Mouse (Mus musculus): Measurements from ENCODE around the gene Mycbpap. TPM values are rescaled to one million over a fixed set of nuclear protein-coding genes. Genes with fewer than 3 reads are reported as not detected.

Gene Mycbpap
- polyA plus RNA-seq, 1 experiment from 2014 or later: 2.1 TPM

GRCm38 (mm10) chr11:94508976-94509375, 12.6 kb downstream of the Mycbpap start:
- ATAC-seq (ENCODE audit: low FRiP score) (no peak), DNase-seq (ENCODE audit: low spot score) (no peak)
- Histone ChIP-seq H3K9ac (ENCODE audit: low read depth, low read length) (no peak overlapping the region), H3K36me3 (ENCODE audit: control insufficient read depth, insufficient read depth, low read length) (no peaks in the 10 kb centered on the region), H3K4me1 (replicated peaks; ENCODE audit: control insufficient read depth, insufficient read depth, low read length) (no peaks in the 10 kb centered on the region), H3K27ac (ENCODE audit: low read depth, low read length) (no peak overlapping the region), H3K9me3 (ENCODE audit: control insufficient read depth, low read length) (no peaks in the 10 kb centered on the region), H3K27me3 (ENCODE audit: control insufficient read depth, insufficient read depth, low read length) (no peaks in the 10 kb centered on the region), H3K4me2 (replicated peaks; ENCODE audit: low read depth, low read length) (no peak overlapping the region), H3K4me3 (ENCODE audit: low read depth, low read length) (no peak overlapping the region)
- 96% methylated on average over 10 of the region's 10 CpGs for WGBS

DNA sequence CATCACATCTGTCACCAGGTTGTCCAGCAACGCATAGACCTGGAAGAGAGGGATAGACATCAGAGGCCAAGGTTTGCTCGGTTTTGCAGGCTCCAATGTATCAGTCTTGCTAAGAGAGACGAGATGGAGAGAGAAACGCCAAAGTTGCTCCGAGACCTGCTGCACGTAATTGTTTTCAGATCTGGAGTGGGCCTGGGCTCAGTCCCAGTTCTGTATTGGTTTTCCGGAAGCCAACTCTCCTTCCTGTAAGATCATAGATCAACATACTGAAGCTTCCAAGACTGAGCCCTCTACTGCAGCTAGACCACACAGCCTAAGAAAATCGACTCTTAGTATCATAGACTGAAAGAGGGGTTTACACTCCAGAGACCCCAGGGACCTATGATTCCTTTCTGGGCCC, 20.1 kb downstream of the Mycbpap start:
- Histone ChIP-seq H3K36me3 (ENCODE audit: control insufficient read depth, insufficient read depth, low read length) (no peaks in the 10 kb centered on the region), H3K27me3 (ENCODE audit: control insufficient read depth, insufficient read depth, low read length) (peaks cover 15% of the 10 kb centered on the region), H3K27ac (ENCODE audit: low read depth, low read length) (no peak overlapping the region), H3K4me1 (replicated peaks; ENCODE audit: control insufficient read depth, insufficient read depth, low read length) (peaks cover 10% of the 10 kb centered on the region), H3K4me2 (replicated peaks; ENCODE audit: low read depth, low read length) (no peak overlapping the region), H3K9me3 (ENCODE audit: control insufficient read depth, low read length) (no peaks in the 10 kb centered on the region), H3K9ac (ENCODE audit: low read depth, low read length) (no peak overlapping the region), H3K4me3 (ENCODE audit: low read depth, low read length) (no peak overlapping the region)
- WGBS: 88% methylated on average over 8 of the region's 8 CpGs
- DNase-seq (ENCODE audit: low spot score) (no peak), ATAC-seq (ENCODE audit: low FRiP score) (no peak)

DNA sequence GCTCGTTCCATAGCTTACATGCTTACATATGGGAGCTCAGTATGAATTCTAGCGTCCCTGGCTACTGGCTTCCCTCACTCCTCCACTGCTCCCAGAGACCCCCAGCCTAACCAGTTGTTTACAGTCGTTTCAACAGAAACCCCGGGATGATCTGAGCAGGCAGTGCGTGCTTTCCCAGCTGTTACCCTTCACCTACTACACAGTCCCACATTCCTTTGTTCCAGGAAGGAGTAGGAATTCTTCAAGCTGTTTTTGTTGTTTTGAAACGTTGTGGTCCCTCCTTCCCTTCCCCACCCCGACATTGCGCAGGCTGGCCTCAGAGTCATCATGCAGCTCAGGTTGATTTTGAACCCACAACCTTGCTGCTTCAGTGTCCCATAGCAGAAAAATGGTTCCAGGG, 21.2 kb downstream of the Mycbpap start:
- Histone ChIP-seq H3K4me2 (replicated peaks; ENCODE audit: low read depth, low read length) (no peak overlapping the region), H3K36me3 (ENCODE audit: control insufficient read depth, insufficient read depth, low read length) (no peaks in the 10 kb centered on the region), H3K27ac (ENCODE audit: low read depth, low read length) (no peak overlapping the region), H3K9ac (ENCODE audit: low read depth, low read length) (no peak overlapping the region), H3K4me1 (replicated peaks; ENCODE audit: control insufficient read depth, insufficient read depth, low read length) (peaks cover 10% of the 10 kb centered on the region), H3K4me3 (ENCODE audit: low read depth, low read length) (no peak overlapping the region), H3K9me3 (ENCODE audit: control insufficient read depth, low read length) (no peaks in the 10 kb centered on the region), H3K27me3 (ENCODE audit: control insufficient read depth, insufficient read depth, low read length) (peaks cover 15% of the 10 kb centered on the region)
- DNase-seq (ENCODE audit: low spot score): no peak
- 21% methylated on average over 8 of the region's 8 CpGs for whole genome bisulfite sequencing
- ATAC-seq (ENCODE audit: low FRiP score): no peak

DNA sequence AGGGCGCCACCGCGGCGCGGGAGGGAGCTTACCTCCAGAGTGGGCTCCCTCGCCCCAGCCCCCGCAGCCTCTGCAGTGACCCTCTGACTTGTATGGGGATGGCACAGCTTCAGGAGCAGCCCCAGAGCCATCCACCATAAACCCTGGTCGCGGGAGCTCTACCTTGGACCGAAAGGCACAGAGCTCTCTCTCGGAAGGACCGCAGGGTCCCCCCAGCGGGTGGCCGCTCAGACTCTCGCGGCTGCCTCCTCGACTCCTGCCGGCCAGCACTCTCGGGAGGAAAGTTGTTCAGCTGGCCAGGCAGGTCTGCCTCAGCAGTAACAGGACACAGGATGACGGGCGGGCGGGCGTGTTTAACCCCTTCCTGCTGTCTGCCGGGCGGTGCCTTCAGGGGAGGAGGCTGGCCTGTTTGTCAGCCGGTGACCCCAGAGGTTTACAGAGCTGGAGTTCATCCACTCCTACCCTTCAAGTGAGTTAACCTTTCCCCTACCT, 21.8 kb downstream of the Mycbpap start, which contains the start of gene Epn3:
TSS of gene Epn3 (minus strand) at position 314 of the 492 bp plus-strand sequence.
- H3K4me3 ChIP-seq (ENCODE audit: low read depth, low read length): peak within 1 kb of the TSS; percentile 26
- peaks cover 15% of the 10 kb centered on the region for H3K27me3 ChIP-seq (ENCODE audit: control insufficient read depth, insufficient read depth, low read length)
- peak within 1 kb of the TSS; percentile 56 for H3K4me2 ChIP-seq (replicated peaks; ENCODE audit: low read depth, low read length)
- peaks cover 10% of the 10 kb centered on the region for H3K4me1 ChIP-seq (replicated peaks; ENCODE audit: control insufficient read depth, insufficient read depth, low read length)
- WGBS: under 1% methylated on average over 21 of the region's 26 CpGs
- no peaks in the 10 kb centered on the region for H3K9me3 ChIP-seq (ENCODE audit: control insufficient read depth, low read length)
- peak within 1 kb of the TSS; percentile 49; the same call in 1 of the 2 replicates for H3K9ac ChIP-seq (ENCODE audit: low read depth, low read length)
- DNase-seq (ENCODE audit: low spot score) (peak; percentile 52), ATAC-seq (ENCODE audit: low FRiP score) (0 out of 2 replicates have a peak, but pooled peaks have one; percentile 30)
- H3K27ac ChIP-seq (ENCODE audit: low read depth, low read length): no peak within 1 kb of the TSS
- no peaks in the 10 kb centered on the region for H3K36me3 ChIP-seq (ENCODE audit: control insufficient read depth, insufficient read depth, low read length)

- 9% methylated on average over 2 of the region's 2 CpGs for WGBS
- no peak for DNase-seq (ENCODE audit: low spot score)
- H3K4me2 ChIP-seq (replicated peaks; ENCODE audit: low read depth, low read length): peak overlapping the region; percentile 56
- no peak overlapping the region; the same call in 1 of the 2 replicates for H3K4me3 ChIP-seq (ENCODE audit: low read depth, low read length)
- no peaks in the 10 kb centered on the region for H3K36me3 ChIP-seq (ENCODE audit: control insufficient read depth, insufficient read depth, low read length)
- H3K9me3 ChIP-seq (ENCODE audit: control insufficient read depth, low read length): no peaks in the 10 kb centered on the region
- no peak for ATAC-seq (ENCODE audit: low FRiP score)
- H3K4me1 ChIP-seq (replicated peaks; ENCODE audit: control insufficient read depth, insufficient read depth, low read length): peaks cover 10% of the 10 kb centered on the region
- peaks cover 15% of the 10 kb centered on the region for H3K27me3 ChIP-seq (ENCODE audit: control insufficient read depth, insufficient read depth, low read length)
- H3K9ac ChIP-seq (ENCODE audit: low read depth, low read length): no peak overlapping the region
- H3K27ac ChIP-seq (ENCODE audit: low read depth, low read length): no peak overlapping the region
Measured at GRCm38 (mm10) chr11:94499035-94499434, 22.5 kb downstream of the Mycbpap start.

- ATAC-seq (ENCODE audit: low FRiP score) (no peak), DNase-seq (ENCODE audit: low spot score) (no peak)
- Histone ChIP-seq H3K9ac (ENCODE audit: low read depth, low read length) (no peak overlapping the region), H3K4me1 (replicated peaks; ENCODE audit: control insufficient read depth, insufficient read depth, low read length) (peaks cover 10% of the 10 kb centered on the region), H3K36me3 (ENCODE audit: control insufficient read depth, insufficient read depth, low read length) (no peaks in the 10 kb centered on the region), H3K4me3 (ENCODE audit: low read depth, low read length) (no peak overlapping the region), H3K27me3 (ENCODE audit: control insufficient read depth, insufficient read depth, low read length) (peaks cover 16% of the 10 kb centered on the region), H3K9me3 (ENCODE audit: control insufficient read depth, low read length) (no peaks in the 10 kb centered on the region), H3K27ac (ENCODE audit: low read depth, low read length) (no peak overlapping the region), H3K4me2 (replicated peaks; ENCODE audit: low read depth, low read length) (no peak overlapping the region)
- 26% methylated on average over 19 of the region's 19 CpGs for WGBS
Measured at GRCm38 (mm10) chr11:94498093-94498996, 23.2 kb downstream of the Mycbpap start.

DNA sequence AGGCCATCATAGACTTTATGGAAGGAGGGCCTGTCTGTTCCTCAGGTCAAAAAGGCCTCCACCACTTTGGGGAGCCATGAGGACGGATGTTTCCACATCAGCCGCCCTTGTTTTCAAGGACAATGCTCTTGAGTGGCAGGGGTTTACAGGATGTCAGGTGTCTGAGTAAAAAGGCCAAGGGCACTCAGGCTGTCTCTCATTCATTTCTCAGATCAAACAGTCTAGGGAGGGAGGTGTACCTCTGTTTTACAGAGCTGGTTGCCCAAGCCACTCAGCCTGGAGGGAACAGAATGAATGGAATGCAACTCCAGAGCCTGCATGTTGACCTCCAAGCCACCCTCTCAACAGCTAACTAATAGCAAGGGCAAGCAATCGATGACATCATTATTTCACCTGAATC, 26.1 kb downstream of the Mycbpap start:
- H3K27ac ChIP-seq (ENCODE audit: low read depth, low read length): no peak overlapping the region
- WGBS: 76% methylated on average over 3 of the region's 3 CpGs
- H3K4me3 ChIP-seq (ENCODE audit: low read depth, low read length): no peak overlapping the region
- H3K27me3 ChIP-seq (ENCODE audit: control insufficient read depth, insufficient read depth, low read length): peaks cover 29% of the 10 kb centered on the region
- no peaks in the 10 kb centered on the region for H3K9me3 ChIP-seq (ENCODE audit: control insufficient read depth, low read length)
- no peaks in the 10 kb centered on the region for H3K36me3 ChIP-seq (ENCODE audit: control insufficient read depth, insufficient read depth, low read length)
- H3K4me1 ChIP-seq (replicated peaks; ENCODE audit: control insufficient read depth, insufficient read depth, low read length): peaks cover 10% of the 10 kb centered on the region
- DNase-seq (ENCODE audit: low spot score) (no peak), ATAC-seq (ENCODE audit: low FRiP score) (no peak)
- H3K4me2 ChIP-seq (replicated peaks; ENCODE audit: low read depth, low read length): no peak overlapping the region
- H3K9ac ChIP-seq (ENCODE audit: low read depth, low read length): no peak overlapping the region

DNA sequence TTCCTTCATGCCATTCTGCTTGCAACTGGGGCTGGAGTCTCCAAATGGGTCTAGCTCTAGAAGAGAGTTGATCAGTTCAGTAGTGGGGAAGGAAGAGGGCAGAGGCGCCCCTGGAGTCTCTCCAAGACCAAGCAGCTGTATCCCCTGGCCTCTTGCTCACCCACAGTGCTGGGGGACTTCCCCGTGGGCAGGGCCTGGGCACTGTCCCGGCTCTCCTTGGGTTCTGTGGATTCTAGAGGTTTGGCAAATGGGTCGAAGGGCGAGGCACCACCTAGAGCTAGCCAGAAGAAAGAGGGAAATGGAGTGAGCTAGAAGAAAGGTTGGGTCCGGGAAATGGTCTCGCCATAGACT, 29.8 kb downstream of the Mycbpap start:
- DNase-seq (ENCODE audit: low spot score) (no peak), ATAC-seq (ENCODE audit: low FRiP score) (no peak)
- Histone ChIP-seq H3K4me1 (replicated peaks; ENCODE audit: control insufficient read depth, insufficient read depth, low read length) (no peaks in the 10 kb centered on the region), H3K27me3 (ENCODE audit: control insufficient read depth, insufficient read depth, low read length) (peaks cover 18% of the 10 kb centered on the region), H3K27ac (ENCODE audit: low read depth, low read length) (no peak overlapping the region), H3K9me3 (ENCODE audit: control insufficient read depth, low read length) (no peaks in the 10 kb centered on the region), H3K4me3 (ENCODE audit: low read depth, low read length) (no peak overlapping the region), H3K4me2 (replicated peaks; ENCODE audit: low read depth, low read length) (peak overlapping the region; percentile 68; the same call in 1 of the 2 replicates), H3K9ac (ENCODE audit: low read depth, low read length) (no peak overlapping the region), H3K36me3 (ENCODE audit: control insufficient read depth, insufficient read depth, low read length) (no peaks in the 10 kb centered on the region)
- WGBS: 67% methylated on average over 7 of the region's 7 CpGs

All from hindbrain, embryonic 11.5 days (tissue).